Mouse (Mus musculus): ENCODE results near the gene Smad5.

Gene Smad5

GRCm38 (mm10) chr13:56701924-56702323, 886 bp upstream of the Smad5 start:
- DNase-seq (ENCODE audit: low read depth), result no peak

- DNase-seq (ENCODE audit: low read depth), result peak; percentile 43
Measured at GRCm38 (mm10) chr13:56703222-56703870, 536 bp downstream of the Smad5 start.

- DNase-seq (ENCODE audit: low read depth), result peak; percentile 8
Measured at GRCm38 (mm10) chr13:56703871-56704321, 1.1 kb downstream of the Smad5 start.

- no peak for DNase-seq (ENCODE audit: low read depth)
Measured at GRCm38 (mm10) chr13:56704596-56704995, 1.8 kb downstream of the Smad5 start.

- DNase-seq (ENCODE audit: low read depth), result no peak
Measured at GRCm38 (mm10) chr13:56707111-56707510, 4.3 kb downstream of the Smad5 start.

- no peak for DNase-seq (ENCODE audit: low read depth)
Measured at GRCm38 (mm10) chr13:56707606-56708005, 4.8 kb downstream of the Smad5 start.

GRCm38 (mm10) chr13:56710620-56711019, 7.8 kb downstream of the Smad5 start:
- no peak for DNase-seq (ENCODE audit: low read depth)

GRCm38 (mm10) chr13:56712221-56712620, 9.4 kb downstream of the Smad5 start:
- DNase-seq (ENCODE audit: low read depth), result no peak

- DNase-seq (ENCODE audit: low read depth), result no peak
Measured at GRCm38 (mm10) chr13:56726551-56726950, 23.7 kb downstream of the Smad5 start.

- DNase-seq (ENCODE audit: low read depth), result no peak
Measured at GRCm38 (mm10) chr13:56729046-56729445, 26.2 kb downstream of the Smad5 start.

GRCm38 (mm10) chr13:56734617-56735016, 31.8 kb downstream of the Smad5 start:
- DNase-seq (ENCODE audit: low read depth), result no peak

GRCm38 (mm10) chr13:56735212-56735875, 32.5 kb downstream of the Smad5 start:
- no peak for DNase-seq (ENCODE audit: low read depth)

- DNase-seq (ENCODE audit: low read depth), result no peak
Measured at GRCm38 (mm10) chr13:56739556-56739955, 36.7 kb downstream of the Smad5 start.

GRCm38 (mm10) chr13:56740496-56740895, 37.7 kb downstream of the Smad5 start:
- no peak for DNase-seq (ENCODE audit: low read depth)

- no peak for DNase-seq (ENCODE audit: low read depth)
Measured at GRCm38 (mm10) chr13:56741691-56742090, 38.9 kb downstream of the Smad5 start.

- DNase-seq (ENCODE audit: low read depth), result no peak
Measured at GRCm38 (mm10) chr13:56742325-56742901, 39.6 kb downstream of the Smad5 start.

GRCm38 (mm10) chr13:56746739-56747532, 44.1 kb downstream of the Smad5 start:
- no peak for DNase-seq (ENCODE audit: low read depth)

GRCm38 (mm10) chr13:56747554-56747953, 44.7 kb downstream of the Smad5 start:
- DNase-seq (ENCODE audit: low read depth), result no peak

- DNase-seq (ENCODE audit: low read depth), result no peak
Measured at GRCm38 (mm10) chr13:56749377-56749776, 46.6 kb downstream of the Smad5 start.

- DNase-seq (ENCODE audit: low read depth), result no peak
Measured at GRCm38 (mm10) chr13:56751774-56752173, 49.0 kb downstream of the Smad5 start.

GRCm38 (mm10) chr13:56752474-56753191, 49.8 kb downstream of the Smad5 start:
- DNase-seq (ENCODE audit: low read depth), result no peak

Data from c-Kit-positive CD71-negative TER-119-negative erythroid progenitor cells, embryonic 14.5 days (primary cell).